Mouse (Mus musculus): ENCODE results near the gene Lrrc71. TPM values are rescaled to one million over a fixed set of nuclear protein-coding genes. Genes with fewer than 3 reads are reported as not detected.

Lrrc71 gene
- total and polyA plus RNA-seq, 3 experiments = 0.14 to 0.17 TPM; not detected in 1

- no peak overlapping the region for H3K4me3 ChIP-seq (replicated peaks in 1 of 3; ENCODE audit: low read depth in 2 of 3, low read length in 2 of 3, poor library complexity in 1 of 3)
- H3K4me1 ChIP-seq (ENCODE audit: control insufficient read depth in 1 of 2, insufficient read depth in 2 of 2) = no peaks in the 10 kb centered on the region
- TF ChIP-seq JUN (IDR thresholded peaks at IDR 0.05; ENCODE audit: insufficient read depth, low read depth, low read length) = no peak
- TF ChIP-seq ZNF384 (IDR thresholded peaks at IDR 0.05; ENCODE audit: low read depth, low read length) = no peak
- TF ChIP-seq MEF2A (IDR thresholded peaks at IDR 0.05; ENCODE audit: borderline replicate concordance, low read depth, low read length) = no peak
- peaks cover 55 to 93% of the 10 kb centered on the region in 2 experiments for H3K36me3 ChIP-seq (replicated peaks in 1 of 2; ENCODE audit: control insufficient read depth in 1 of 2, insufficient read depth in 1 of 2, low read length in 1 of 2)
- no peak overlapping the region for H3K27ac ChIP-seq (ENCODE audit: insufficient read depth, low read depth)
- no peaks in the 10 kb centered on the region for H3K79me2 ChIP-seq (replicated peaks; ENCODE audit: control insufficient read depth, extremely low read depth, insufficient read depth, poor library complexity, severe bottlenecking)
- DNase-seq (ENCODE audit: extremely low read depth) = no peak
- no peak overlapping the region for H3K9ac ChIP-seq (ENCODE audit: insufficient read depth, low read depth)
- no peaks in the 10 kb centered on the region for H3K9me3 ChIP-seq (replicated peaks; ENCODE audit: low read length)
- in situ Hi-C loops (cut with MboI; ENCODE audit: low pct_ligation_motif_present, low pct_unique_long_range_greater_than_20kb, low sequenced_read_pairs) (no loop called here), dilution Hi-C loops (cut with MboI; ENCODE audit: extremely low pct_ligation_motif_present, extremely low pct_unique_long_range_greater_than_20kb, low sequenced_read_pairs) (no loop called here)
- no peaks in the 10 kb centered on the region for H3K27me3 ChIP-seq (replicated peaks)
- no peak overlapping the region for H3K4me2 ChIP-seq (ENCODE audit: insufficient read depth, low read depth, poor library complexity, severe bottlenecking)
These were observed 14.3 kb downstream of the Lrrc71 start for GRCm38 (mm10) chr3:87733984-87734761.

- no peaks in the 10 kb centered on the region for H3K9me3 ChIP-seq (replicated peaks; ENCODE audit: low read length)
- H3K79me2 ChIP-seq (replicated peaks; ENCODE audit: control insufficient read depth, extremely low read depth, insufficient read depth, poor library complexity, severe bottlenecking) = no peaks in the 10 kb centered on the region
- H3K27me3 ChIP-seq (replicated peaks) = no peaks in the 10 kb centered on the region
- dilution Hi-C loops (cut with MboI; ENCODE audit: extremely low pct_ligation_motif_present, extremely low pct_unique_long_range_greater_than_20kb, low sequenced_read_pairs) (no loop called here), in situ Hi-C loops (cut with MboI; ENCODE audit: low pct_ligation_motif_present, low pct_unique_long_range_greater_than_20kb, low sequenced_read_pairs) (no loop called here)
- no peak overlapping the region for H3K27ac ChIP-seq (ENCODE audit: insufficient read depth, low read depth)
- H3K4me2 ChIP-seq (ENCODE audit: insufficient read depth, low read depth, poor library complexity, severe bottlenecking) = no peak overlapping the region
- H3K4me1 ChIP-seq (ENCODE audit: control insufficient read depth in 1 of 2, insufficient read depth in 2 of 2) = no peaks in the 10 kb centered on the region
- no peak overlapping the region for H3K4me3 ChIP-seq (replicated peaks in 1 of 3; ENCODE audit: low read depth in 2 of 3, low read length in 2 of 3, poor library complexity in 1 of 3)
- DNase-seq (ENCODE audit: extremely low read depth) = no peak
- no peak overlapping the region for H3K9ac ChIP-seq (ENCODE audit: insufficient read depth, low read depth)
- TF ChIP-seq SMC3 (IDR thresholded peaks at IDR 0.05; ENCODE audit: low read depth, low read length) (no peak), CTCF (conservative IDR thresholded peaks at IDR 0.05 in 1 of 2, IDR thresholded peaks at IDR 0.05 in 1 of 2; ENCODE audit: low read depth in 2 of 2, low read length in 2 of 2) (no peak), TCF12 (IDR thresholded peaks at IDR 0.05; ENCODE audit: low read depth, low read length) (no peak), HCFC1 (IDR thresholded peaks at IDR 0.05; ENCODE audit: low read depth, low read length) (no peak), SIN3A (IDR thresholded peaks at IDR 0.05; ENCODE audit: low read length) (no peak), USF1 (IDR thresholded peaks at IDR 0.05; ENCODE audit: low read depth, low read length) (no peak), JUN (IDR thresholded peaks at IDR 0.05; ENCODE audit: insufficient read depth, low read depth, low read length) (no peak), MEF2A (IDR thresholded peaks at IDR 0.05; ENCODE audit: borderline replicate concordance, low read depth, low read length) (no peak), GABPA (IDR thresholded peaks at IDR 0.05; ENCODE audit: insufficient replicate concordance, low read depth, low read length) (no peak), MAX (IDR thresholded peaks at IDR 0.05; ENCODE audit: low read length) (no peak), BHLHE40 (IDR thresholded peaks at IDR 0.05; ENCODE audit: low read depth, low read length) (no peak), ELF1 (IDR thresholded peaks at IDR 0.05; ENCODE audit: low read depth, low read length) (no peak), UBTF (IDR thresholded peaks at IDR 0.05; ENCODE audit: low read depth, low read length) (no peak), PAX5 (IDR thresholded peaks at IDR 0.05; ENCODE audit: low read length) (no peak), POLR2AphosphoS2 (IDR thresholded peaks at IDR 0.05; ENCODE audit: low read depth, low read length) (no peak), RCOR1 (conservative IDR thresholded peaks at IDR 0.05; ENCODE audit: low read depth, low read length) (no peak), POLR2A (IDR thresholded peaks at IDR 0.05; ENCODE audit: low read depth, low read length) (no peak), TBP (conservative IDR thresholded peaks at IDR 0.05; ENCODE audit: low read depth, low read length) (no peak), JUND (conservative IDR thresholded peaks at IDR 0.05; ENCODE audit: low read depth, low read length) (no peak)
- peaks cover 61 to 95% of the 10 kb centered on the region in 2 experiments for H3K36me3 ChIP-seq (replicated peaks in 1 of 2; ENCODE audit: control insufficient read depth in 1 of 2, insufficient read depth in 1 of 2, low read length in 1 of 2)
These were observed 15.3 kb downstream of the Lrrc71 start for GRCm38 (mm10) chr3:87733098-87733497.
